Mouse (Mus musculus): ENCODE data around the gene Cd72.

Gene Cd72

GRCm38 (mm10) chr4:43478906-43479832 is 24.7 kb upstream of the Cd72 start:
- DNase-seq (ENCODE audit: low spot score in 2 of 2) = peak in 1 of 2 experiments; percentile 77

- no peak for DNase-seq (ENCODE audit: low spot score in 2 of 2)
Measured at GRCm38 (mm10) chr4:43478534-43478858, 24.1 kb upstream of the Cd72 start.

- peak; percentile 91 for DNase-seq (ENCODE audit: low spot score in 2 of 2)
Measured at GRCm38 (mm10) chr4:43477857-43478533, 23.6 kb upstream of the Cd72 start.

- DNase-seq (ENCODE audit: low spot score in 2 of 2) = no peak
Measured at GRCm38 (mm10) chr4:43476604-43477003, 22.2 kb upstream of the Cd72 start.

GRCm38 (mm10) chr4:43473636-43474035 is 19.2 kb upstream of the Cd72 start:
- no peak for DNase-seq (ENCODE audit: low spot score in 2 of 2)

GRCm38 (mm10) chr4:43470301-43470700 is 15.9 kb upstream of the Cd72 start:
- no peak for DNase-seq (ENCODE audit: low spot score in 2 of 2)

- DNase-seq (ENCODE audit: low spot score in 2 of 2) = no peak
Measured at GRCm38 (mm10) chr4:43466872-43467271, 12.4 kb upstream of the Cd72 start.

- no peak for DNase-seq (ENCODE audit: low spot score in 2 of 2)
Measured at GRCm38 (mm10) chr4:43465935-43466334, 11.5 kb upstream of the Cd72 start.

GRCm38 (mm10) chr4:43463102-43463501 is 8.7 kb upstream of the Cd72 start:
- DNase-seq (ENCODE audit: low spot score in 2 of 2) = no peak

- DNase-seq (ENCODE audit: low spot score in 2 of 2) = no peak
Measured at GRCm38 (mm10) chr4:43457124-43457523, 2.7 kb upstream of the Cd72 start.

GRCm38 (mm10) chr4:43456470-43456869 is 2.0 kb upstream of the Cd72 start:
- DNase-seq (ENCODE audit: low spot score in 2 of 2) = no peak

- no peak for DNase-seq (ENCODE audit: low spot score in 2 of 2)
Measured at GRCm38 (mm10) chr4:43453413-43453812, 1.0 kb downstream of the Cd72 start.

- DNase-seq (ENCODE audit: low spot score in 2 of 2) = no peak
Measured at GRCm38 (mm10) chr4:43452315-43452714, 2.1 kb downstream of the Cd72 start.

- DNase-seq (ENCODE audit: low spot score in 2 of 2) = no peak
Measured at GRCm38 (mm10) chr4:43448554-43448953, 5.9 kb downstream of the Cd72 start.

GRCm38 (mm10) chr4:43447251-43447650 is 7.2 kb downstream of the Cd72 start:
- DNase-seq (ENCODE audit: low spot score in 2 of 2) = peak; percentile 48 to 60

GRCm38 (mm10) chr4:43443511-43443910 is 10.9 kb downstream of the Cd72 start:
- DNase-seq (ENCODE audit: low spot score in 2 of 2) = peak; percentile 37 to 49

- DNase-seq (ENCODE audit: low spot score in 2 of 2) = peak; percentile 76 to 79
Measured at GRCm38 (mm10) chr4:43442456-43443361, 11.7 kb downstream of the Cd72 start.

- DNase-seq (ENCODE audit: low spot score in 2 of 2) = peak; percentile 99
Measured at GRCm38 (mm10) chr4:43442044-43442443, 12.4 kb downstream of the Cd72 start.

- no peak for DNase-seq (ENCODE audit: low spot score in 2 of 2)
Measured at GRCm38 (mm10) chr4:43441639-43442038, 12.8 kb downstream of the Cd72 start, which contains the start of gene Tesk1. TSS of gene Tesk1 (plus strand) at chr4:43441939.

- no peak for DNase-seq (ENCODE audit: low spot score in 2 of 2)
Measured at GRCm38 (mm10) chr4:43432832-43433231, 21.6 kb downstream of the Cd72 start.

- peak; percentile 85 to 89 for DNase-seq (ENCODE audit: low spot score in 2 of 2)
Measured at GRCm38 (mm10) chr4:43431690-43432089, 22.7 kb downstream of the Cd72 start.

GRCm38 (mm10) chr4:43428946-43429345 is 25.5 kb downstream of the Cd72 start, which contains the start of gene Fam166b:
TSS of gene Fam166b (minus strand) at chr4:43429134.
- peak; percentile 31 to 42 for DNase-seq (ENCODE audit: low spot score in 2 of 2)
